Mouse (Mus musculus): ENCODE results near the gene Wls. TPM values are rescaled to one million over a fixed set of nuclear protein-coding genes. Genes with fewer than 3 reads are reported as not detected.

The Wls gene
- total and polyA plus RNA-seq, 2 experiments from 2014 or later = 39.3 to 41.3 TPM

- ATAC-seq = no peak
- 93% methylated on average over 1 of the region's 1 CpGs for WGBS
- no peak for TF ChIP-seq CTCF (IDR thresholded peaks at IDR 0.05; ENCODE audit: low read depth)
- Histone ChIP-seq H3K36me3 (ENCODE audit: insufficient read depth) (no peaks in the 10 kb centered on the region), H3K4me2 (ENCODE audit: low read depth) (no peak overlapping the region), H3K4me3 (ENCODE audit: low read depth, low read length) (no peak overlapping the region), H3K27ac (ENCODE audit: low read depth, low read length) (no peak overlapping the region), H3K9me3 (ENCODE audit: low read length) (no peaks in the 10 kb centered on the region), H3K27me3 (ENCODE audit: insufficient read depth, low read length) (no peaks in the 10 kb centered on the region), H3K4me1 (ENCODE audit: insufficient read depth) (no peaks in the 10 kb centered on the region), H3K9ac (no peak overlapping the region)
- DNase-seq = no peak
Measured at GRCm38 (mm10) chr3:159907329-159907728, 67.9 kb downstream of the Wls start.

GRCm38 (mm10) chr3:159917328-159918090 lies 78.0 kb downstream of the Wls start:
- H3K9me3 ChIP-seq (ENCODE audit: low read length) = no peaks in the 10 kb centered on the region
- no peaks in the 10 kb centered on the region for H3K4me1 ChIP-seq (ENCODE audit: insufficient read depth)
- no peaks in the 10 kb centered on the region for H3K36me3 ChIP-seq (ENCODE audit: insufficient read depth)
- no peak overlapping the region for H3K27ac ChIP-seq (ENCODE audit: low read depth, low read length)
- no peaks in the 10 kb centered on the region for H3K27me3 ChIP-seq (ENCODE audit: insufficient read depth, low read length)
- WGBS = 74% methylated on average over 2 of the region's 2 CpGs
- H3K4me2 ChIP-seq (ENCODE audit: low read depth) = no peak overlapping the region
- no peak for TF ChIP-seq CTCF (IDR thresholded peaks at IDR 0.05; ENCODE audit: low read depth)
- DNase-seq (no peak), ATAC-seq (no peak)
- no peak overlapping the region for H3K4me3 ChIP-seq (ENCODE audit: low read depth, low read length)
- H3K9ac ChIP-seq = no peak overlapping the region

Other genes starting within 250 kb of the Wls start
- gene Rpe65, start 240.5 kb upstream of the Wls start, total RNA-seq (2014; rRNA removed) = not detected in 2 replicates
- gene Rpe65, start 240.5 kb upstream of the Wls start, polyA plus RNA-seq (2015; fragmentation: Nextera tagmentation; extraction: Ambion mirVana) = not detected in 2 replicates